Mouse (Mus musculus) frontal cortex, adult (tissue): ENCODE data around the gene Zfp687.

Experiments used
- ATAC-seq: cut with Nextera tagmentation; 2 replicates; pipeline ENCODE4 v1.9.2; 2017; ENCODE audit warnings: mild to moderate bottlenecking, moderate library complexity, mixed read lengths; ENCODE audit not compliant: low TSS enrichment

Zfp687 gene

GRCm38 (mm10) chr3:95016532-95017056 lies 1.3 kb upstream of the Zfp687 start:
- ATAC-seq = no peak

- ATAC-seq = peak; percentile 69
Measured at GRCm38 (mm10) chr3:95015891-95016531, 763 bp upstream of the Zfp687 start.

GRCm38 (mm10) chr3:95014428-95015151 lies 658 bp downstream of the Zfp687 start:
- no peak for ATAC-seq

GRCm38 (mm10) chr3:95013699-95014427 lies 1.4 kb downstream of the Zfp687 start:
- no peak for ATAC-seq

GRCm38 (mm10) chr3:95012982-95013381 lies 2.3 kb downstream of the Zfp687 start:
- no peak for ATAC-seq

GRCm38 (mm10) chr3:95010396-95010795 lies 4.9 kb downstream of the Zfp687 start:
- no peak for ATAC-seq

GRCm38 (mm10) chr3:95007706-95008105 lies 7.5 kb downstream of the Zfp687 start:
- no peak for ATAC-seq

- no peak for ATAC-seq
Measured at GRCm38 (mm10) chr3:95005651-95006050, 9.6 kb downstream of the Zfp687 start.

GRCm38 (mm10) chr3:95003273-95003672 lies 12.0 kb downstream of the Zfp687 start:
- ATAC-seq = no peak

- ATAC-seq = peak; percentile 14; the same call in 1 of the 2 replicates
Measured at GRCm38 (mm10) chr3:95002569-95002968, 12.7 kb downstream of the Zfp687 start.

- ATAC-seq = peak; percentile 87
Measured at GRCm38 (mm10) chr3:94996946-94997345, 18.3 kb downstream of the Zfp687 start.

GRCm38 (mm10) chr3:94989159-94989761 lies 26.0 kb downstream of the Zfp687 start:
- no peak for ATAC-seq

- peak; percentile 58 for ATAC-seq
Measured at GRCm38 (mm10) chr3:94987578-94987977, 27.7 kb downstream of the Zfp687 start.

GRCm38 (mm10) chr3:94985513-94985912 lies 29.7 kb downstream of the Zfp687 start:
- no peak for ATAC-seq

- ATAC-seq = no peak
Measured at GRCm38 (mm10) chr3:94984312-94984711, 30.9 kb downstream of the Zfp687 start.

GRCm38 (mm10) chr3:94974528-94975422 lies 40.5 kb downstream of the Zfp687 start, which contains the start of gene Pi4kb:
Gene Pi4kb, plus strand, starts transcription at chr3:94974731.
- ATAC-seq = peak; percentile 87

- ATAC-seq = peak; percentile 15; the same call in 1 of the 2 replicates
Measured at GRCm38 (mm10) chr3:94974026-94974527, 41.2 kb downstream of the Zfp687 start.

GRCm38 (mm10) chr3:94973620-94974019 lies 41.6 kb downstream of the Zfp687 start:
- no peak for ATAC-seq

- no peak for ATAC-seq
Measured at GRCm38 (mm10) chr3:94972552-94972951, 42.7 kb downstream of the Zfp687 start.

- ATAC-seq = no peak
Measured at GRCm38 (mm10) chr3:94965878-94966277, 49.4 kb downstream of the Zfp687 start.

- no peak for ATAC-seq
Measured at GRCm38 (mm10) chr3:94964989-94965388, 50.3 kb downstream of the Zfp687 start.
